Mouse (Mus musculus) adrenal gland, postnatal 4 days (tissue): ENCODE results near the gene Pold1. TPM values are rescaled to one million over a fixed set of nuclear protein-coding genes. Genes with fewer than 3 reads are reported as not detected.

Source experiments
- DNase-seq, 2 experiments: peaks; one replicate each; pipeline ENCODE4 v3.0.0; 2021 to 2022; ENCODE audit warnings: low spot score in 2 of 2, mixed read lengths in 2 of 2
- total RNA-seq, 2 experiments: library from RNA; stranded (reverse); gene quantifications; 2 replicates each; pipeline ENCODE4 v1.2.3; 2021

Pold1 gene
- total RNA-seq, 2 experiments from 2014 or later = 41.4 to 49.3 TPM

- DNase-seq = no peak
Observed at GRCm38 (mm10) chr7:44549621-44550408, 1.2 kb upstream of the Pold1 start.

GRCm38 (mm10) chr7:44547725-44548124 lies 924 bp downstream of the Pold1 start:
- no peak for DNase-seq

- DNase-seq = no peak
Observed at GRCm38 (mm10) chr7:44547041-44547440, 1.6 kb downstream of the Pold1 start.

GRCm38 (mm10) chr7:44546274-44546673 lies 2.4 kb downstream of the Pold1 start:
- no peak for DNase-seq

- no peak for DNase-seq
Observed at GRCm38 (mm10) chr7:44543071-44543470, 5.6 kb downstream of the Pold1 start.

- DNase-seq = no peak
Observed at GRCm38 (mm10) chr7:44542555-44542954, 6.1 kb downstream of the Pold1 start.

- DNase-seq = no peak
Observed at GRCm38 (mm10) chr7:44538756-44539624, 9.7 kb downstream of the Pold1 start.

- no peak for DNase-seq
Observed at GRCm38 (mm10) chr7:44537496-44537895, 11.2 kb downstream of the Pold1 start.

- DNase-seq = no peak
Observed at GRCm38 (mm10) chr7:44537009-44537408, 11.6 kb downstream of the Pold1 start.

- no peak for DNase-seq
Observed at GRCm38 (mm10) chr7:44536590-44536968, 12.1 kb downstream of the Pold1 start.

- no peak for DNase-seq
Observed at GRCm38 (mm10) chr7:44535657-44536589, 12.7 kb downstream of the Pold1 start.

- DNase-seq = no peak
Observed at GRCm38 (mm10) chr7:44534656-44535441, 13.8 kb downstream of the Pold1 start.

GRCm38 (mm10) chr7:44534242-44534641 lies 14.4 kb downstream of the Pold1 start:
- no peak for DNase-seq

- no peak for DNase-seq
Observed at GRCm38 (mm10) chr7:44533746-44534045, 15.0 kb downstream of the Pold1 start.

GRCm38 (mm10) chr7:44532918-44533745 lies 15.5 kb downstream of the Pold1 start:
- DNase-seq = no peak

GRCm38 (mm10) chr7:44531946-44532732 lies 16.5 kb downstream of the Pold1 start, which contains the start of gene Spib:
Gene Spib, minus strand, starts transcription at chr7:44532071.
- no peak for DNase-seq

- DNase-seq = no peak
Observed at GRCm38 (mm10) chr7:44531207-44531606, 17.4 kb downstream of the Pold1 start.

GRCm38 (mm10) chr7:44530507-44530906 lies 18.1 kb downstream of the Pold1 start:
- DNase-seq = no peak

- no peak for DNase-seq
Observed at GRCm38 (mm10) chr7:44529518-44529917, 19.1 kb downstream of the Pold1 start.
